Mouse (Mus musculus): ENCODE results near the gene Slc22a29. TPM values are rescaled to one million over a fixed set of nuclear protein-coding genes. Genes with fewer than 3 reads are reported as not detected.
"Not testable (repeated sequence)": the region's sequence is repeated elsewhere in the genome, so short reads cannot be mapped to it uniquely, and the experiment has no call there.

Slc22a29 gene
- 0.08 and 0.13 TPM in 2 replicates for polyA plus RNA-seq (2012; rRNA removed)

DNA sequence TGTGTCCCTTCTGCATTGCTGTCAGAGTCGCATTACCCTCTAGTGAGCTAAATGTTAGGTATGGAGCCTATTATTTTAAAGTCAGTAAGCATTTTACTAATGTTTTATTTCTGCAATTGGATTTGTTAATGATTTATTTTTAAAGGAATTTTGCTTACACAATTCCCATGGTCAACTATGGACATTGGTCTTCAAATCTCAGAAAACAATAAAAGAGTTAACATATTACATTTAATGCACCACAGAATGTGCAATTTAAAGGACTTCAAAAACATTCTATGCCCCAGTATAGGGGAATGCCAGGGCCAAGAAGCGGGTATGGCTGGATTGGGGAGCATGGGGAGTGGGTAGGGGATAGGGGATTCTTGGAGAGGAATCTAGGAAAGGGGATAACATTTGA, at the start of gene Slc22a29:
TSS of gene Slc22a29 (minus strand) at position 101 of the 400 bp plus-strand sequence.
- Histone ChIP-seq H3K27me3 (ENCODE audit: control insufficient read depth, insufficient read depth, low read length) (no peaks in the 10 kb centered on the region), H3K4me3 (replicated peaks; ENCODE audit: insufficient read depth, low read depth, low read length) (no peak within 1 kb of the TSS), H3K27ac (ENCODE audit: insufficient read depth, low read length) (no peak within 1 kb of the TSS), H3K4me1 (ENCODE audit: control insufficient read depth, insufficient read depth, low read length) (no peaks in the 10 kb centered on the region)
- TF ChIP-seq POLR2A (IDR thresholded peaks at IDR 0.05; ENCODE audit: borderline replicate concordance, insufficient read depth, low read length), result no peak
- no peak for TF ChIP-seq CTCF (IDR thresholded peaks at IDR 0.05; ENCODE audit: borderline replicate concordance, insufficient read depth, low read depth, low read length)
- 75% methylated on average over 2 of the region's 2 CpGs for WGBS
- DNase-seq, result no peak

DNA sequence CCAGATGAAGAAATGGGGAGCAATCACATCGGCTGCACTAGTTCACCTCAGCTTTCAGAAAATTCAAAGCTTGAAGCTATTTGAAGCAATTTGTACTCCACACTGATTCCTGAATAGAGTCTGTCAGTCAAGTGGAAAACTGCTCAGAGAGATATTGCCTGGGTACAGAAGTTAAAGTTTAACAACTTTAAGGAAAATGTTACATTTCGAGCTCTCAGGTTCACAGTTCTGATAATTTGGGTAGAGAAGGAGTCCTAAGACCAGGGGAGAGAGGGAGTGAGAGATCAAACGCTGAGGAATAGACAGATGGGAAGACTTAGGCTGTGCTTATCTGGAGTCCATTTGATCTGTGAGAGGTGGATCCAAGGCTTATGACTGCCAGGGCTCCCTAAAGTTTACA, 46.6 kb upstream of the Slc22a29 start:
- TF ChIP-seq CTCF (IDR thresholded peaks at IDR 0.05; ENCODE audit: borderline replicate concordance, insufficient read depth, low read depth, low read length) (no peak), POLR2A (IDR thresholded peaks at IDR 0.05; ENCODE audit: borderline replicate concordance, insufficient read depth, low read length) (no peak)
- Histone ChIP-seq H3K27ac (ENCODE audit: insufficient read depth, low read length) (no peak overlapping the region), H3K27me3 (ENCODE audit: control insufficient read depth, insufficient read depth, low read length) (no peaks in the 10 kb centered on the region), H3K4me3 (replicated peaks; ENCODE audit: insufficient read depth, low read depth, low read length) (no peak overlapping the region), H3K4me1 (ENCODE audit: control insufficient read depth, insufficient read depth, low read length) (no peaks in the 10 kb centered on the region)
- no peak for DNase-seq
- WGBS, result 74% methylated on average over 3 of the region's 3 CpGs

DNA sequence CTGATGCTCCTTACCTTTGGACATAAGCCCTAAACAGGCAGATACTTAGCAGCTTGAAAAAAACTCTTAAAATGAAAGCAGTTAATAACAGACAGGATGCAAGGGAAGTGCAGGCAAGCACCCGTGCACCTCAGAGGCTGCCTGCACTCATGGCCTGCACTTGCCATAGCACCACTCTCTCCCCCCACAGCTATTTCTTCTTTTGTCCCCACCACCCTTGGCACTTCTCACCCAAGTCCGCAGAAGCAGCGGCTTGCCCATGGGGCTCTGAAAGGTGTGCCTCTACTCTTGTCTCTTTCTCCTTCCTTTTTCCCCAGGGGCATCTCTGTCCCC, 34.0 kb upstream of the Slc22a29 start:
- TF ChIP-seq CTCF (IDR thresholded peaks at IDR 0.05; ENCODE audit: borderline replicate concordance, insufficient read depth, low read depth, low read length) (no peak), POLR2A (IDR thresholded peaks at IDR 0.05; ENCODE audit: borderline replicate concordance, insufficient read depth, low read length) (no peak)
- peak overlapping the region; percentile 64 for H3K4me3 ChIP-seq (replicated peaks; ENCODE audit: insufficient read depth, low read depth, low read length)
- H3K4me1 ChIP-seq (ENCODE audit: control insufficient read depth, insufficient read depth, low read length), result no peaks in the 10 kb centered on the region
- H3K27me3 ChIP-seq (ENCODE audit: control insufficient read depth, insufficient read depth, low read length), result no peaks in the 10 kb centered on the region
- no peak for DNase-seq
- H3K27ac ChIP-seq (ENCODE audit: insufficient read depth, low read length), result no peak overlapping the region
- WGBS, result 20% methylated on average over 3 of the region's 3 CpGs

DNA sequence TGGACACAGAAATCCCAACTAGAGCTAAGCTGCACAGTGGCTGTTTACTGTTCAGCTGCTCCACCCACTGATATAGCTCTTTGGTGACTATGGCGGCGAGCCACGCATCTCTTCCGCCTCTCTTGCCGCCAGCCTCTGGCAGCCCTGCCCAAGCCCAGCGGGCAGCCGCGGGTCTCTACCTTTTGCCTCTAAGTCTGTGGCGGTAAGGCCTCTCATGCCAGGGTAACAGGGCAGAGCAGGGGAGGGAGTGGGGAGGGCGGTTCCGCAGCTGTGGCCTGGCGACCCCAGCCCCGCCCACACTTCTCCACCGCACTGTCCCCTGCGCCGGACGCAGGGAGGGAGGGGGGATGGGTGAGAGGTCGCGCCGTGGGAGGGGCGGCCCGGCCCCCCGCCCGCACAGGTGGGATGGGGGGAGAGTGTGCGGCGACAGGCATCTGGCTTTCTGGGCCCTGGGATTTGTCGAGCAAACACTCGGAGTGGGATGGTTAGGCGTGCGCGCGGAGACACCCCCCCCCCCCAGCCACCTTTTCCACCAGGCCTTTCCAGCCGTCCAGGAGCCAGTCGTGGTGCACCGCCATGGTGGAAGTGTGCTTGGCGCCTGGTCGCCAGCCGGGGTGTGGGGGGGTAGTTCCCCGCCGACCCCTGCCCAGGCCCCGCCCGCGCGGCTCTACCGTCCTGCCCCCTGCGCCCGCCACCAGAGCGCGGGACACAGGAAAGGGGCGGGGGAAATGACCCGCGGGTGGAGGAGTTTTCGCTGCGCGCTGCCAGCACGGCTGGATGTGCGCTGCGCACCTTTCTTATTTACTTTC, 33.4 kb upstream of the Slc22a29 start:
- no peaks in the 10 kb centered on the region for H3K27me3 ChIP-seq (ENCODE audit: control insufficient read depth, insufficient read depth, low read length)
- no peak for TF ChIP-seq CTCF (IDR thresholded peaks at IDR 0.05; ENCODE audit: borderline replicate concordance, insufficient read depth, low read depth, low read length)
- peak overlapping the region; percentile 64; the same call in 1 of the 2 replicates for H3K27ac ChIP-seq (ENCODE audit: insufficient read depth, low read length)
- no peaks in the 10 kb centered on the region for H3K4me1 ChIP-seq (ENCODE audit: control insufficient read depth, insufficient read depth, low read length)
- 10% methylated on average over 58 of the region's 58 CpGs for WGBS
- DNase-seq, result peak; percentile 17 to 46
- H3K4me3 ChIP-seq (replicated peaks; ENCODE audit: insufficient read depth, low read depth, low read length), result peak overlapping the region; percentile 64

DNA sequence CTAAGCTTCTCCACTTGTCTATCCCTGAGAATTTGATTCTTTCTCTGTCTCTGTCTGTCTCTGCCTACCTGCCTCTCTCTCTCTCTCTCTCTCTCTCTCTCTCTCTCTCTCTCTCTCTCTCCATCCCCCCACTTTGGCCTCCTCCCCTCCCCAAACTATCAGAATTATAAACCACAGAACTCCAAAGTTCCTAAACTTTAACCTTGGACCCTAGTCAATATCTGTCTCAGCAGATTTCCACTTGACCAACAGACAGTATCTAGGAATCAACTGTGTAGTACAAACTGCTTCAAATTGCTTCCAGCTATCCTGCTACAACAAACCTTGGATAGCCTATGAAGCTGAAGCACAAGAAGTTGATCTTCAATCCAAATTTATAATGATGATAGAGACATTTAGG, 10.2 kb upstream of the Slc22a29 start:
- H3K4me3 ChIP-seq (replicated peaks; ENCODE audit: insufficient read depth, low read depth, low read length), result no peak overlapping the region
- DNase-seq, result no peak
- H3K27me3 ChIP-seq (ENCODE audit: control insufficient read depth, insufficient read depth, low read length), result no peaks in the 10 kb centered on the region
- no peak overlapping the region for H3K27ac ChIP-seq (ENCODE audit: insufficient read depth, low read length)
- no peaks in the 10 kb centered on the region for H3K4me1 ChIP-seq (ENCODE audit: control insufficient read depth, insufficient read depth, low read length)
- no peak for TF ChIP-seq POLR2A (IDR thresholded peaks at IDR 0.05; ENCODE audit: borderline replicate concordance, insufficient read depth, low read length)
- no peak for TF ChIP-seq CTCF (IDR thresholded peaks at IDR 0.05; ENCODE audit: borderline replicate concordance, insufficient read depth, low read depth, low read length)

DNA sequence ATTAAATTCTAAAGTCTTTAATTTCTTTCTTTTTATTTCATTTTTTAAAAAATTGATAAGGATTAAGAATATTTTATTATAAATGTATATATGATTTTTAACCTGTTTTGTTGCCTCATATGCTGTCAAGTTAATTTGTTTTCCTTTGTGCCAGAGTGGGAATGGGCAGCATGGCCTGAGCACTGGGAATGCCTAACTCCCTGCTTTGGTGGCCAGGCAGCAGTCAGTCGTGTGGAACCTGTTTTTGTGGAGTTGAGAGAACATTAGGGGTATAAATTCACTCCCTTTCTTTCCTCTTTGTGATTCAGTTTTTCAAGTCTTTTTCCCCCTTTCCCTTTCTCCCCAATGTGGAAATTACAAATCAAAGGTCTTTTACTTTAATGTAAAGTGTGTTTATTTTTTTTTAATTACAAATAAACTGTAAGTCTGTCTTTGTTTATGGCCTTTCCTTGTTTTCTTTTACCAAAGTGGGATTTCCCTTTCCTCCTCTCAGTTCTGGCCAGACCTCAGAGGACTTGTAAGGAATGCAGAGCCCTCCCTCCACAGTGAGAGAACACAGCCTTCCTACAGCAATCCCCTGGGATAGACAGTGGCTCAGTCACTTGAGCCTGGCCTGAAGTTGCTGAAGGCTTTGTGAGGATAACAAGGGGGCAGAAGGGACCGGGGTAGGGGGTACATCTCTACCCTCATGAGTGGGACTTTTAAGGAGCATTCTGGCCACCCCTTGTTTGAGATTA, 69.7 kb downstream of the Slc22a29 start:
- Histone ChIP-seq H3K4me1 (ENCODE audit: control insufficient read depth, insufficient read depth, low read length) (no peaks in the 10 kb centered on the region), H3K4me3 (replicated peaks; ENCODE audit: insufficient read depth, low read depth, low read length) (no peak overlapping the region), H3K27ac (ENCODE audit: insufficient read depth, low read length) (no peak overlapping the region), H3K27me3 (ENCODE audit: control insufficient read depth, insufficient read depth, low read length) (no peaks in the 10 kb centered on the region)
- 45% methylated on average over 2 of the region's 2 CpGs for WGBS
- TF ChIP-seq POLR2A (IDR thresholded peaks at IDR 0.05; ENCODE audit: borderline replicate concordance, insufficient read depth, low read length), result no peak
- no peak for TF ChIP-seq CTCF (IDR thresholded peaks at IDR 0.05; ENCODE audit: borderline replicate concordance, insufficient read depth, low read depth, low read length)
- no peak for DNase-seq

DNA sequence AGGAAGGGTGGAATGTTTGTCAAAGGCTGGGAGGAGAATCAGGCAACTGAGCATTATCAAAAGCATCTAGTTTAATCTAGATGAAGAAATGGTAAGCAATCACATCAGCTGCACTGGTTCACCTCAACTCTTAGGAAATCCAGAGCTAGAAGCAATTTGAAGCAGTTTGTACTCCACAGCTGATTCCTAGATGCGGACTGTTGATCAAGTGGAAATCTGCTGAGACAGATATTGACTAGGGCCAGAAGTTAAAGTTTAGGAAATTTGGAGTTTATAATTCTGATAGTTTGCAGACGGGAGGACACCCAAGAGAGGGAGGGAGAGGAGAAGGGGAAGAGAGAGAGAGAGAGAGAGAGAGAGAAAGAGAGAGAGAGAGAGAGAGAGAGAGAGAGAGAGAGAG, 76.0 kb downstream of the Slc22a29 start:
- not testable (repeated sequence) for H3K4me1 ChIP-seq (ENCODE audit: control insufficient read depth, insufficient read depth, low read length); H3K27me3 ChIP-seq (ENCODE audit: control insufficient read depth, insufficient read depth, low read length); DNase-seq; H3K4me3 ChIP-seq (replicated peaks; ENCODE audit: insufficient read depth, low read depth, low read length); H3K27ac ChIP-seq (ENCODE audit: insufficient read depth, low read length)
- WGBS, result 68% methylated on average over 2 of the region's 2 CpGs

DNA sequence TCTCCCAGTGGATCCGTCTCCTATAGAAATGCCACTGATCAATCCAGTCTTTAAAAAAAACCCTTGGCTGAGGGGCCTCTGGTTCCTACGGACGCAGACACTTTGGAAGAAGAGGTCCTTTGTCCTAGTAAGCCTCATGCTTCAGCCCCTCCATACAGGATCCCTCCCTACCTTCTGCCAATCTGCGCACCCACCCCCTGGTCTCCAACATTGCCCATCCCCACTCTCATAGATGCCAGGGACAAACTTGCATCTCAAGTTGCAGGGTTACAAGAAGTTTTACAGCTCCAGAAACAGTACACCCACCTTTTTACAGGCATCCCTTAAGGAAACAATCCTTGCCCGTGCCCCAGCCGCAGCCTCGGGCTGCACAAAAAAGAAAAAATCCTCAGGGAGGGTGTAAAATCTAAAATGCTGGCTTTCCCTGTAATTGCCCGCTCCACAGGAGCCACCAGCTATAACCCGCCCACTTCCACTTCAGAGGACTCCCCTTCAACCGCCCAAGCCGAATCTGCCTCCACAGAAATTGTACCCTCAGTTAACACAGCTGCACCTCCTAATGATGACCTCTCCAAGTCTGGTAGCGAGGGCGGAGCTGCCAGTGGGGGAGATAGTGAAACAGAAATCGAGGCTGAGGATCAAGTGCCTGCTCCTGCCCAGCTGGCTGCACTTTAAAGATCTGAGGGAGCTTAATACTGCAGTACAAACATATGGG, 84.4 kb downstream of the Slc22a29 start:
- not testable (repeated sequence) for H3K4me3 ChIP-seq (replicated peaks; ENCODE audit: insufficient read depth, low read depth, low read length); H3K27ac ChIP-seq (ENCODE audit: insufficient read depth, low read length); DNase-seq; H3K27me3 ChIP-seq (ENCODE audit: control insufficient read depth, insufficient read depth, low read length); H3K4me1 ChIP-seq (ENCODE audit: control insufficient read depth, insufficient read depth, low read length)
- 71% methylated on average over 14 of the region's 14 CpGs for WGBS

DNA sequence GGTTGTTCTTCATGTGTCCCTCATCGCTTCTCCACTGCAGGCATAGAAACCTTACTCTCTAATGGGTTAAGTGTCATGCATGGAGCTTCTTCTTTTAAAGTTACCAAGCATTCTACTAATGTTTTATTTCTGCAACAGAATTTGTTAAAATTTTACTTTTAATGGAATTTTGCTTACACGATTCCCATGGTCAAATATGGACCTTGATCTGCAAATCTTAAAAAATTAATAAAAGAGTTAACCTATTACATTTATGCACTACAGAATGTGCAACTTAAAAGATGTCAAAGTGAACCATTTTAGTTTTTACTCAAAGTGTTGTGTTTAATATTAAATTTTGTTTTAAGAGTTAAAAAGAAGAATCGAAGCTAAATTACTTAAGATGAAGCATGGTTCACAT, 86.8 kb downstream of the Slc22a29 start, which contains the start of gene Slc22a28:
TSS of gene Slc22a28 (minus strand) at position 102 of the 400 bp plus-strand sequence.
- not testable (repeated sequence) for DNase-seq
- 91% methylated on average over 2 of the region's 3 CpGs for WGBS

More for the DNA sequence above, 86.8 kb downstream of the Slc22a29 start, which contains the start of gene Slc22a28:
- not testable (repeated sequence) for H3K27me3 ChIP-seq (ENCODE audit: control insufficient read depth, insufficient read depth, low read length); H3K27ac ChIP-seq (ENCODE audit: insufficient read depth, low read length); H3K4me3 ChIP-seq (replicated peaks; ENCODE audit: insufficient read depth, low read depth, low read length); H3K4me1 ChIP-seq (ENCODE audit: control insufficient read depth, insufficient read depth, low read length)
